Mouse (Mus musculus) lung, postnatal 0 days (tissue): ENCODE data around the gene Rpl10. TPM values are rescaled to one million over a fixed set of nuclear protein-coding genes. Genes with fewer than 3 reads are reported as not detected.

Experiments used
- ATAC-seq: fragments of 200-750 bp; cut with Nextera tagmentation; 2 replicates; pipeline ENCODE4 v1.8.0; 2017; ENCODE audit warnings: moderate library complexity
- DNase-seq: peaks from one replicate; pipeline ENCODE4 v3.0.0-alpha.2; 2016; ENCODE audit warnings: low spot score
- H3K27ac ChIP-seq: fragments of 300-500 bp; sonication (generic); 2 replicates; pipeline ENCODE4 v1.5.1; 2014; ENCODE audit warnings: antibody characterized with exemption, mild to moderate bottlenecking, low read length, mixed read lengths
- H3K27me3 ChIP-seq: fragments of 300-500 bp; sonication (generic); replicated peaks from 2 replicates; pipeline ENCODE4 v1.6.1; 2014; ENCODE audit warnings: low read length, mixed read lengths; ENCODE audit not compliant: insufficient read depth
- H3K36me3 ChIP-seq: fragments of 300-500 bp; sonication (generic); 2 replicates; pipeline ENCODE4 v1.6.1; 2014; ENCODE audit warnings: low read length, mixed read lengths; ENCODE audit not compliant: insufficient read depth
- H3K4me1 ChIP-seq: fragments of 300-500 bp; sonication (generic); 2 replicates; pipeline ENCODE4 v1.6.1; 2014; ENCODE audit warnings: antibody characterized with exemption, low read depth, low read length, mixed read lengths; ENCODE audit not compliant: insufficient read depth
- H3K4me2 ChIP-seq: fragments of 300-500 bp; sonication (generic); replicated peaks from 2 replicates; pipeline ENCODE4 v1.6.1; 2014; ENCODE audit warnings: low read depth, mild to moderate bottlenecking, low read length, moderate library complexity, mixed read lengths
- H3K4me3 ChIP-seq: fragments of 300-500 bp; sonication (generic); 2 replicates; pipeline ENCODE4 v1.5.1; 2014; ENCODE audit warnings: low read depth, low read length
- H3K9ac ChIP-seq: fragments of 300-500 bp; sonication (generic); replicated peaks from 2 replicates; pipeline ENCODE4 v1.6.1; 2014; ENCODE audit warnings: low read depth, mild to moderate bottlenecking
- H3K9me3 ChIP-seq: fragments of 300-500 bp; sonication (generic); 2 replicates; pipeline ENCODE4 v1.6.1; 2016; ENCODE audit warnings: low read length, mixed read lengths
- CTCF ChIP-seq: IDR thresholded peaks from 2 replicates; pipeline ENCODE4 v1.5.1; 2016; ENCODE audit warnings: antibody characterized with exemption, mild to moderate bottlenecking
- EP300 ChIP-seq: IDR thresholded peaks from 2 replicates; pipeline ENCODE4 v1.6.1; 2016; ENCODE audit warnings: antibody characterized with exemption, mild to moderate bottlenecking, control low read depth
- WGBS: fragments of 180-500 bp; shearing (Covaris S2); extraction: QIAGEN DNeasy Blood & Tissue Kit; methylation state at CpG from one replicate; pipeline ENCODE4 v1.1.7; 2014; 5-methylcytosine and 5-hydroxymethylcytosine counted together
- polyA plus RNA-seq: library from polyadenylated mRNA; unstranded; fragments of >200 nt; fragmentation: Nextera tagmentation; extraction: Ambion mirVana; gene quantifications from 2 replicates; pipeline ENCODE4 v1.2.1, GENCODE M21; 2015

The Rpl10 gene
- polyA plus RNA-seq, 1 experiment from 2014 or later: 759 TPM

- no peak; the same call in 1 of the 2 replicates for ATAC-seq
- Histone ChIP-seq H3K9me3 (no peaks in the 10 kb centered on the region), H3K36me3 (no peaks in the 10 kb centered on the region), H3K4me2 (peak overlapping the region; percentile 59), H3K9ac (peak overlapping the region; percentile 44), H3K4me3 (peak overlapping the region; percentile 42), H3K4me1 (no peaks in the 10 kb centered on the region; the same call in 1 of the 2 replicates), H3K27ac (peak overlapping the region; percentile 86), H3K27me3 (no peaks in the 10 kb centered on the region)
- WGBS: 45% methylated on average over 5 of the region's 5 CpGs
- DNase-seq: no peak
- TF ChIP-seq EP300 (no peak), CTCF (no peak)
Observed at GRCm38 (mm10) chrX:74283092-74283437, 12.5 kb downstream of the Rpl10 start.

- Histone ChIP-seq H3K9me3 (no peaks in the 10 kb centered on the region), H3K27me3 (no peaks in the 10 kb centered on the region), H3K36me3 (no peaks in the 10 kb centered on the region), H3K4me2 (no peak overlapping the region), H3K4me3 (no peak overlapping the region), H3K9ac (no peak overlapping the region), H3K4me1 (no peaks in the 10 kb centered on the region), H3K27ac (no peak overlapping the region)
- ATAC-seq (no peak), DNase-seq (no peak)
- TF ChIP-seq CTCF: no peak
- no peak for TF ChIP-seq EP300
- 64% methylated on average over 4 of the region's 4 CpGs for WGBS
Observed at GRCm38 (mm10) chrX:74293431-74293830, 22.8 kb downstream of the Rpl10 start.

GRCm38 (mm10) chrX:74296538-74297448, 26.2 kb downstream of the Rpl10 start, which contains the start of gene Atp6ap1:
Gene Atp6ap1, plus strand, starts transcription at chrX:74297097.
- no peak for TF ChIP-seq EP300
- TF ChIP-seq CTCF: no peak
- Histone ChIP-seq H3K36me3 (no peaks in the 10 kb centered on the region), H3K9me3 (no peaks in the 10 kb centered on the region), H3K27me3 (no peaks in the 10 kb centered on the region), H3K4me3 (peak within 1 kb of the TSS; percentile 54), H3K27ac (peak within 1 kb of the TSS; percentile 77), H3K4me1 (no peaks in the 10 kb centered on the region), H3K9ac (peak within 1 kb of the TSS; percentile 62; the same call in 1 of the 2 replicates), H3K4me2 (peak within 1 kb of the TSS; percentile 54)
- WGBS: 11% methylated on average over 34 of the region's 37 CpGs
- peak; percentile 99 for ATAC-seq
- DNase-seq: peak; percentile 96

GRCm38 (mm10) chrX:74298348-74298747, 27.7 kb downstream of the Rpl10 start:
- TF ChIP-seq CTCF: no peak
- TF ChIP-seq EP300: no peak
- no peaks in the 10 kb centered on the region for H3K9me3 ChIP-seq
- ATAC-seq (no peak), DNase-seq (no peak)
- no peak overlapping the region for H3K9ac ChIP-seq
- H3K4me3 ChIP-seq: no peak overlapping the region
- H3K4me2 ChIP-seq: no peak overlapping the region
- H3K36me3 ChIP-seq: no peaks in the 10 kb centered on the region
- H3K27me3 ChIP-seq: no peaks in the 10 kb centered on the region
- H3K27ac ChIP-seq: no peak overlapping the region
- 82% methylated on average over 1 of the region's 1 CpGs for WGBS
- H3K4me1 ChIP-seq: no peaks in the 10 kb centered on the region

GRCm38 (mm10) chrX:74299721-74300120, 29.1 kb downstream of the Rpl10 start:
- no peak for ATAC-seq
- Histone ChIP-seq H3K27me3 (no peaks in the 10 kb centered on the region), H3K4me1 (no peaks in the 10 kb centered on the region), H3K4me3 (no peak overlapping the region), H3K36me3 (no peaks in the 10 kb centered on the region), H3K4me2 (no peak overlapping the region), H3K27ac (no peak overlapping the region), H3K9me3 (no peaks in the 10 kb centered on the region), H3K9ac (no peak overlapping the region)
- TF ChIP-seq EP300 (no peak), CTCF (no peak)
- DNase-seq: peak; percentile 14
- 78% methylated on average over 3 of the region's 3 CpGs for WGBS

GRCm38 (mm10) chrX:74304867-74305700, 34.5 kb downstream of the Rpl10 start, which contains the start of gene Gdi1:
Gene Gdi1, plus strand, starts transcription at chrX:74304998.
- Histone ChIP-seq H3K36me3 (no peaks in the 10 kb centered on the region), H3K9ac (peak within 1 kb of the TSS; percentile 54), H3K4me1 (no peaks in the 10 kb centered on the region), H3K4me2 (peak within 1 kb of the TSS; percentile 58), H3K4me3 (peak within 1 kb of the TSS; percentile 53), H3K9me3 (no peaks in the 10 kb centered on the region), H3K27ac (peak within 1 kb of the TSS; percentile 86), H3K27me3 (no peaks in the 10 kb centered on the region)
- peak; percentile 51 for TF ChIP-seq CTCF
- no peak for TF ChIP-seq EP300
- DNase-seq: peak; percentile 77
- ATAC-seq: peak; percentile 93
- 7% methylated on average over 36 of the region's 41 CpGs for whole genome bisulfite sequencing
